Mouse (Mus musculus): ENCODE data around the gene Rfx4. TPM values are rescaled to one million over a fixed set of nuclear protein-coding genes. Genes with fewer than 3 reads are reported as not detected.

Gene Rfx4
- polyA plus RNA-seq, 1 experiment from 2014 or later: not detected

DNA sequence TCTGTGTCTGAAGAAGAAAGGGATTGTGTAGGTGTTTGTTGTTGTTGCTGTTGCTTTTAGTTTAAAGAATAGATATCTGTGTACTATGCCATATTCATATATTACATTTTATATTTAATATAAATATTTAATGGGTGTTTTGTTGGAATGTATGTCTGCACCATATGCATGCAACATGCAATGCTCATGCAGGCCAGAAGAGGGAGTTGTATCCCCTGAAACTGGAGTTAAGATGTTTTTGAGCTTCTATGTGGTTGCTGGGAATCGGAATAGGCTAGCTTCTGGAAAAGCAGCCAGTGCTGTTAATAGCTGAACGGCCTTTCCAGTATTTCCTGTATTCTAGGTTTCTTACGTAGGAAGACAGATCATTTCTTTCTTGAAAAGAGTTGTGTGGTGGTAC lies 189.8 kb downstream of the Rfx4 start:
- H3K27ac ChIP-seq (ENCODE audit: low read depth): no peak overlapping the region
- DNase-seq (ENCODE audit: low spot score) (no peak), ATAC-seq (replicated peaks; ENCODE audit: low FRiP score, low TSS enrichment, low read depth) (no peak)
- peaks cover 20% of the 10 kb centered on the region for H3K4me1 ChIP-seq (replicated peaks; ENCODE audit: control insufficient read depth, insufficient read depth, low read length)
- peaks cover 24% of the 10 kb centered on the region for H3K36me3 ChIP-seq (ENCODE audit: control insufficient read depth, insufficient read depth, low read length)
- no peaks in the 10 kb centered on the region for H3K27me3 ChIP-seq (replicated peaks; ENCODE audit: control insufficient read depth, insufficient read depth, low read length)
- H3K4me3 ChIP-seq (ENCODE audit: low read depth, low read length): no peak overlapping the region
- H3K9ac ChIP-seq (ENCODE audit: low read length): no peak overlapping the region
- H3K4me2 ChIP-seq (ENCODE audit: low read length): no peak overlapping the region
- 89% methylated on average over 3 of the region's 3 CpGs for WGBS
- H3K9me3 ChIP-seq (ENCODE audit: control insufficient read depth, low read length): no peaks in the 10 kb centered on the region

DNA sequence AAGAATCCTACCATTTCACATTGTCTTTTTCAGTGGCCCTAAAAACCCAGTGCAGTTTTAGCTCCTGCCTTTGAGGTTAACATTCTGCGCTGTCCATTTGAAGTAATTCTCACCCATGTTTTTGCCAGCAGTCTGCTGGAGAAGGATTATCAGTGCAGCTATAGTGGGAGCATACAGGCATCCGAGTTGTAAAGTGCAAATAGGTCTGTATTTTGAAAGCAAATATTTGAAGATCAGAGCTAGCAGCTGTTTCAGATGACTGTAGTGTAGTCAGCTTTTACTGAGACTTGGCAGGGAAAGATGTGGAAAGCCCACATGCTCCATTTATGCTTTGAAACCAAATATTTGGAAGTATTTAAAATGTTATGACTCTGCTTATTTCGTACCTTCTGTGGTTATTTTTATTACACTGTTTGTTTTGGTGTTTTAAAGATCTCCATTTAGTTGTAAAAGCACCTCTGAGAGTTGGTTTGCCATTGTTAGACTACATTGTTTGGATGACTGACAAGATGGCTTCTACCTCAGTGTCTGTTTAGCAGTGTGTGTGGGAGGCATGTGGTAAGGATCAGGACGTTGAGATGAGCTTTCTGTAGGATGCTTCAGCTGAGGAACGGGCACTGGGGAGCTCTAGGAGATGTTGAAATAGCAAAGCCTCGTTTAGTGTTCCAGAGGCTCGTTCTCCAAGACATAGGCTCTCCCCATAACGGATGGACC lies 193.3 kb downstream of the Rfx4 start:
- H3K27ac ChIP-seq (ENCODE audit: low read depth): no peak overlapping the region; the same call in 1 of the 2 replicates
- ATAC-seq (replicated peaks; ENCODE audit: low FRiP score, low TSS enrichment, low read depth) (no peak), DNase-seq (ENCODE audit: low spot score) (no peak)

DNA sequence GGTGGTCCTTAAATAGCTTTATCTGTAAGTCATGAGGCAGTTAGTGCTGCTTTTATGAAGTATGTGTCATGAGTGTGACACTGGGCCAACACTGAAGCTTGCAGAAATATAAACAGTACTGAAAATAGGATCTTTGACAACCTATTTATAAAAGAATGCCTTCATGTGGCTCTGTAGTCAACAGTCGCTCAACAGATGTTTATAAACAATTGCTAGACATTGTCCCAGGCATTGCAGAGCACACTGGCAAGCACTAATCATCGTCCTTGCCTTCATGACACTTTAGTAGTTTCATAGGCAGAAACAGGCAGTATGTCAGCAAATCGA lies 193.8 kb downstream of the Rfx4 start:
- Histone ChIP-seq H3K9me3 (ENCODE audit: control insufficient read depth, low read length) (no peaks in the 10 kb centered on the region), H3K4me3 (ENCODE audit: low read depth, low read length) (no peak overlapping the region), H3K4me2 (ENCODE audit: low read length) (no peak overlapping the region), H3K27ac (ENCODE audit: low read depth) (no peak overlapping the region; the same call in 1 of the 2 replicates), H3K9ac (ENCODE audit: low read length) (no peak overlapping the region), H3K36me3 (ENCODE audit: control insufficient read depth, insufficient read depth, low read length) (peaks cover 30% of the 10 kb centered on the region), H3K4me1 (replicated peaks; ENCODE audit: control insufficient read depth, insufficient read depth, low read length) (peaks cover 20% of the 10 kb centered on the region), H3K27me3 (replicated peaks; ENCODE audit: control insufficient read depth, insufficient read depth, low read length) (no peaks in the 10 kb centered on the region)
- ATAC-seq (replicated peaks; ENCODE audit: low FRiP score, low TSS enrichment, low read depth) (no peak), DNase-seq (ENCODE audit: low spot score) (no peak)
- 46% methylated on average over 3 of the region's 3 CpGs for WGBS

More for the DNA sequence above, 193.3 kb downstream of the Rfx4 start:
- WGBS: 38% methylated on average over 8 of the region's 8 CpGs
- no peak overlapping the region for H3K9ac ChIP-seq (ENCODE audit: low read length)
- H3K4me2 ChIP-seq (ENCODE audit: low read length): no peak overlapping the region
- no peaks in the 10 kb centered on the region for H3K27me3 ChIP-seq (replicated peaks; ENCODE audit: control insufficient read depth, insufficient read depth, low read length)
- no peaks in the 10 kb centered on the region for H3K9me3 ChIP-seq (ENCODE audit: control insufficient read depth, low read length)
- H3K4me3 ChIP-seq (ENCODE audit: low read depth, low read length): no peak overlapping the region
- peaks cover 20% of the 10 kb centered on the region for H3K4me1 ChIP-seq (replicated peaks; ENCODE audit: control insufficient read depth, insufficient read depth, low read length)
- peaks cover 30% of the 10 kb centered on the region for H3K36me3 ChIP-seq (ENCODE audit: control insufficient read depth, insufficient read depth, low read length)

DNA sequence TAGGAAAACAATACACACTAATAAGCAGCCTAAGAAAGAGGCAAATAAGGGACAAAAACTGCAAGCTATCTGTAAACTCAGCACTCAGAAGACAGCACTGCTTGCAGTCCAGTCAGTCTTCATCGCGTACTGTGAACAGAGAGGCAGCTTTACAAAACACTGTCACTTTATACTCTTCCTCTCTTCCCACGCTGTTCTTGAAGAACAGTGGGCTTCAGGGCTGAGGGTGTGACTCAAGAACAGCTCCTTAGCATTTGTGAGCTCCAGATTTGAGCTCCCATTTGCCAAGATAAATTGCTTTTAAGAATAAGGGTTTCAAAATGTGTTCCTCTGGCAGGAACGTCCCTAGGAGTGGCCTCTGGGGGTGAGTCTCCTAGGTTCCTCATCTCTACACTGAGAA lies 194.5 kb downstream of the Rfx4 start:
- H3K4me1 ChIP-seq (replicated peaks; ENCODE audit: control insufficient read depth, insufficient read depth, low read length): peaks cover 20% of the 10 kb centered on the region
- H3K36me3 ChIP-seq (ENCODE audit: control insufficient read depth, insufficient read depth, low read length): peaks cover 34% of the 10 kb centered on the region
- H3K27ac ChIP-seq (ENCODE audit: low read depth): no peak overlapping the region
- no peaks in the 10 kb centered on the region for H3K27me3 ChIP-seq (replicated peaks; ENCODE audit: control insufficient read depth, insufficient read depth, low read length)
- H3K4me2 ChIP-seq (ENCODE audit: low read length): no peak overlapping the region
- 63% methylated on average over 4 of the region's 4 CpGs for WGBS
- ATAC-seq (replicated peaks; ENCODE audit: low FRiP score, low TSS enrichment, low read depth) (no peak), DNase-seq (ENCODE audit: low spot score) (no peak)
- no peaks in the 10 kb centered on the region for H3K9me3 ChIP-seq (ENCODE audit: control insufficient read depth, low read length)
- H3K4me3 ChIP-seq (ENCODE audit: low read depth, low read length): no peak overlapping the region
- no peak overlapping the region for H3K9ac ChIP-seq (ENCODE audit: low read length)

DNA sequence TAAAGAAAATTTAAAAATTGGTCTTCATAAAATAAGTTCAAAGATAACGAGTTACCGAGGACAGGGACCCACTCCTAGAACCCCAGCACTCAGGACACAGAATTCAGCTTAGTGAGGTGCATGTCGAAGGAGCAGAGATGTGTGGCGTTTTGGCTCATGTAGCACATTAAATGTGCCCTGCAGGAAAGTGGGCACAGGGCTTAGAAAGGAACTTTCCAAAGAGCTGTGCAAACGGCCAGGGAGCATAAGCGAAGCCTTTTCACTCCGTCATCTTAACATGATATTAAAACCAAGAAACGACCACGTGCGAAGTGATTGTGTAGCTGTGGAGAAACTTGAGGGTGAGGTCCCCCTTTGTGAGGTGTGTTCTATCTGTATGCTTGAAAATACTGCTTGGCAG lies 198.4 kb downstream of the Rfx4 start:
- no peak overlapping the region for H3K4me3 ChIP-seq (ENCODE audit: low read depth, low read length)
- no peak overlapping the region for H3K9ac ChIP-seq (ENCODE audit: low read length)
- WGBS: 93% methylated on average over 10 of the region's 10 CpGs
- H3K4me2 ChIP-seq (ENCODE audit: low read length): no peak overlapping the region
- H3K27ac ChIP-seq (ENCODE audit: low read depth): no peak overlapping the region
- peaks cover 9% of the 10 kb centered on the region for H3K4me1 ChIP-seq (replicated peaks; ENCODE audit: control insufficient read depth, insufficient read depth, low read length)
- peaks cover 19% of the 10 kb centered on the region; the same call in 1 of the 2 replicates for H3K36me3 ChIP-seq (ENCODE audit: control insufficient read depth, insufficient read depth, low read length)
- ATAC-seq (replicated peaks; ENCODE audit: low FRiP score, low TSS enrichment, low read depth) (no peak), DNase-seq (ENCODE audit: low spot score) (peak; percentile 12)
- no peaks in the 10 kb centered on the region for H3K27me3 ChIP-seq (replicated peaks; ENCODE audit: control insufficient read depth, insufficient read depth, low read length)
- no peaks in the 10 kb centered on the region for H3K9me3 ChIP-seq (ENCODE audit: control insufficient read depth, low read length)

Other genes with a start within 250 kb of the Rfx4 start
- gene Ckap4, start 222.0 kb upstream of the Rfx4 start, polyA plus RNA-seq (2014; fragmentation: Nextera tagmentation; extraction: Ambion mirVana): 69.9 and 82.2 TPM in 2 replicates
- 9.8 and 11.2 TPM in 2 replicates for gene Tcp11l2, start 179.4 kb upstream of the Rfx4 start, polyA plus RNA-seq (2014; fragmentation: Nextera tagmentation; extraction: Ambion mirVana)
- gene Polr3b, start 133.8 kb upstream of the Rfx4 start, polyA plus RNA-seq (2014; fragmentation: Nextera tagmentation; extraction: Ambion mirVana): 14.6 and 16.0 TPM in 2 replicates
- 21.2 and 23.3 TPM in 2 replicates for gene Ric8b, start 161.6 kb downstream of the Rfx4 start, polyA plus RNA-seq (2014; fragmentation: Nextera tagmentation; extraction: Ambion mirVana)